Mouse (Mus musculus) midbrain, embryonic 13.5 days (tissue): ENCODE measurements at regions not wholly inside any gene's neighbourhood (a gene's known extent, or its start where the extent isn't known, plus 50 kb on each side); places are given as distances from the start of the nearest gene placed in this dataset.
A peak's percentile ranks its signal among the peaks of the same experiment; 100 is the strongest.

Experiments used
- ATAC-seq: fragments of 200-750 bp; cut with Nextera tagmentation; 2 replicates; pipeline ENCODE4 v1.8.0; 2017; ENCODE audit warnings: mild to moderate bottlenecking, moderate TSS enrichment, moderate library complexity
- H3K27ac ChIP-seq: fragments of 300-500 bp; sonication (generic); 2 replicates; pipeline ENCODE4 v1.5.1; 2015; ENCODE audit warnings: inconsistent platforms, mild to moderate bottlenecking, moderate library complexity
- H3K27me3 ChIP-seq: fragments of 300-500 bp; sonication (generic); 2 replicates; pipeline ENCODE4 v1.6.1; 2015; ENCODE audit warnings: mild to moderate bottlenecking, inconsistent platforms
- H3K36me3 ChIP-seq: fragments of 300-500 bp; sonication (generic); 2 replicates; pipeline ENCODE4 v1.6.1; 2015; ENCODE audit warnings: mild to moderate bottlenecking, inconsistent platforms
- H3K4me1 ChIP-seq: fragments of 300-500 bp; sonication (generic); replicated peaks from 2 replicates; pipeline ENCODE4 v1.6.1; 2015; ENCODE audit warnings: inconsistent platforms
- H3K4me2 ChIP-seq: fragments of 300-500 bp; sonication (generic); replicated peaks from 2 replicates; pipeline ENCODE4 v1.6.1; 2015; ENCODE audit warnings: moderate library complexity, mild to moderate bottlenecking, inconsistent platforms
- H3K4me3 ChIP-seq: fragments of 300-500 bp; sonication (generic); replicated peaks from 2 replicates; pipeline ENCODE4 v1.5.1; 2015; ENCODE audit warnings: mild to moderate bottlenecking, inconsistent platforms
- H3K9ac ChIP-seq: fragments of 300-500 bp; sonication (generic); replicated peaks from 2 replicates; pipeline ENCODE4 v1.6.1; 2015; ENCODE audit warnings: mild to moderate bottlenecking, inconsistent platforms
- H3K9me3 ChIP-seq: fragments of 300-500 bp; sonication (generic); 2 replicates; pipeline ENCODE4 v1.6.1; 2016; ENCODE audit warnings: mild to moderate bottlenecking, inconsistent platforms
- WGBS: fragments of 180-500 bp; shearing (Covaris S2); methylation state at CpG from one replicate; pipeline ENCODE4 v1.1.7; 2015; 5-methylcytosine and 5-hydroxymethylcytosine counted together

DNA sequence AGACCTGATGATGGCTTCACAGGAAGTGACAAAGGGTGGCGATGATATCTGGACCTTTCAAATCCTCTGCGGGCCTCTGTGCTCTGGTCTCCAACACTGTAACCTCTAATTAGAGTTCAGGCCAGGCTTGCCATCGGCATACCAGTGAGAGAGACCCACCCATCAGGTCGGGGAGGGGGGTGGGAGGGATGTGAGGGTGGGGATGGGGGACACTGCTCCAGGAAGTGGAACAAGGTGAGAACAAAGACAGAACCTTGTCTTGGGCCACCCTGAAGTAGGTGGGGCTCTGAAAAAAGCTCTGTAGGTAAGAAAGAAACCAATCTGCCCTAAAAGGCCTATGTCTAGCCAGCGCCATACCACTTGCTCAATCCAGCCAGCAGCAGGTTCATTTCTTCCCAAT lies 243.0 kb upstream of the Tle3 start:
- 86% methylated on average over 5 of the region's 5 CpGs for WGBS
- peaks cover 7% of the 10 kb centered on the region; the same call in 1 of the 2 replicates for H3K27me3 ChIP-seq
- peaks cover 9% of the 10 kb centered on the region; the same call in 1 of the 2 replicates for H3K4me1 ChIP-seq
- no peaks in the 10 kb centered on the region for H3K9me3 ChIP-seq
- no peak overlapping the region for H3K27ac ChIP-seq
- no peak overlapping the region for H3K4me3 ChIP-seq
- H3K9ac ChIP-seq, result no peak overlapping the region
- no peak overlapping the region for H3K4me2 ChIP-seq
- ATAC-seq, result no peak
- no peaks in the 10 kb centered on the region for H3K36me3 ChIP-seq

GRCm38 (mm10) chr9:61130877-61131276 lies 241.3 kb upstream of the Tle3 start:
- H3K27ac ChIP-seq, result peak overlapping the region; percentile 30; the same call in 1 of the 2 replicates
- peaks cover 17% of the 10 kb centered on the region for H3K4me1 ChIP-seq
- H3K9ac ChIP-seq, result no peak overlapping the region
- H3K4me2 ChIP-seq, result no peak overlapping the region
- no peaks in the 10 kb centered on the region for H3K36me3 ChIP-seq
- 86% methylated on average over 4 of the region's 4 CpGs for WGBS
- no peak for ATAC-seq
- no peak overlapping the region for H3K4me3 ChIP-seq
- H3K9me3 ChIP-seq, result no peaks in the 10 kb centered on the region
- H3K27me3 ChIP-seq, result peaks cover 2% of the 10 kb centered on the region; the same call in 1 of the 2 replicates

DNA sequence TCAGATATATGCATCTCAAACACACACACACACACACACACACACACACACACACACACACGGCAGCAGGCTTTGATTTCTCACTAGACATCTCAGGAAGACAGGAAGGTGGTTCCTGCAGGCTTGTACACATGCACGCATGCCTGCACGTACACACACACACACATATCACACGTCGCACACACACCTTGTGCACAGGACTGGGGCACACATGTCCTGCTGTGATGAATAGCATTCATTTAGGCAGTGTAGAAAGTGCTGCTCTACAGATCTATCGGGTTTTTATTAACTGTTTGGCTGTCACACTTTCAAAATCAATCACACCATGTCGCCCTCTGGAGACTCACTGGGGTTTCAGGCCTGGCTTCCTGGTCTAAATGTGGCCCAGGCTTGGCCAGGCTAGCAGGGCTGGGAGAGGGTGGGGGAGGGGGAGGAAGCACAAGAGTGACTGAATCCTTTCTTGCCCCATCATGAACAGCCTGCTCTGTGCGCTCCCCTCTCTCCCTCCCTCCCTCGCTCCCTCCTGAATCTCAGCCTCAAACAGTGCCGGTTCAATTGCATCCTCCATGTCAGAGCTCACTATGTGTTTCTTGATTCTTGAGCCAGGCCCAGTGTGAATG lies 236.8 kb upstream of the Tle3 start:
- Histone ChIP-seq H3K4me1 (peaks cover 20% of the 10 kb centered on the region), H3K4me2 (no peak overlapping the region), H3K36me3 (no peaks in the 10 kb centered on the region), H3K4me3 (no peak overlapping the region), H3K9me3 (no peaks in the 10 kb centered on the region), H3K9ac (no peak overlapping the region), H3K27me3 (peaks cover 2% of the 10 kb centered on the region; the same call in 1 of the 2 replicates), H3K27ac (no peak overlapping the region)
- 50% methylated on average over 10 of the region's 10 CpGs for WGBS
- ATAC-seq, result peak; percentile 69; the same call in 1 of the 2 replicates

- no peak overlapping the region for H3K27ac ChIP-seq
- 0 out of 2 replicates have a peak, but pooled peaks have one; percentile 17 for ATAC-seq
- WGBS, result 65% methylated on average over 3 of the region's 3 CpGs
These were observed 236.2 kb upstream of the Tle3 start for GRCm38 (mm10) chr9:61135917-61136316.

GRCm38 (mm10) chr9:61138741-61139368 lies 233.3 kb upstream of the Tle3 start:
- H3K27me3 ChIP-seq, result peaks cover 3% of the 10 kb centered on the region; the same call in 1 of the 2 replicates
- peaks cover 18% of the 10 kb centered on the region for H3K4me1 ChIP-seq
- no peaks in the 10 kb centered on the region for H3K36me3 ChIP-seq
- no peaks in the 10 kb centered on the region for H3K9me3 ChIP-seq
- no peak for ATAC-seq
- no peak overlapping the region for H3K27ac ChIP-seq
- WGBS, result 86% methylated on average over 11 of the region's 11 CpGs
- no peak overlapping the region for H3K9ac ChIP-seq
- H3K4me3 ChIP-seq, result no peak overlapping the region
- H3K4me2 ChIP-seq, result no peak overlapping the region

More at GRCm38 (mm10) chr9:61135917-61136316, 236.2 kb upstream of the Tle3 start:
- Histone ChIP-seq H3K36me3 (no peaks in the 10 kb centered on the region), H3K4me1 (peaks cover 17% of the 10 kb centered on the region), H3K4me3 (no peak overlapping the region), H3K9me3 (no peaks in the 10 kb centered on the region), H3K4me2 (no peak overlapping the region), H3K27me3 (no peaks in the 10 kb centered on the region; the same call in 1 of the 2 replicates), H3K9ac (no peak overlapping the region)

DNA sequence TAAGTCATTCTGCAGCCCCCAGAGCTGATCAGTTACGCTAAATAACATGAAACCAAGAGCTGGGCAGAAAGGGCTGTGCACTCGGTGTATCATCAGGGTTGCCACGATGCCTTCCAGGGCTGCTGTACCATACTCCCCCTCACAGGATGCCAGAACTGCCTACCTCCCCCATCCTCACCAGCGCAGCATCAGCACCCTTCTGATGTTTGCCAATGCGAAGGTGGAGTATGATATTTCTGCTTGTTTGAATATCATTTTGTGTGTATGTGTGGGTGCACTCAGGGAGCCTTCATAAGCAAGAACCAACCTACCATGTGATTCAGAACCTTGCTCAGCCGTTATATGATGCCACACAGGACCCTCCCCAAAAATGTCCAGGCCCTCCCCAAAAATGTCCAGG lies 229.1 kb upstream of the Tle3 start:
- H3K4me1 ChIP-seq, result 0 out of 2 replicates have a peak, but pooled peaks cover 6% of the 10 kb centered on the region
- no peaks in the 10 kb centered on the region for H3K36me3 ChIP-seq
- no peaks in the 10 kb centered on the region for H3K9me3 ChIP-seq
- no peak for ATAC-seq
- H3K27me3 ChIP-seq, result peaks cover 10% of the 10 kb centered on the region; the same call in 1 of the 2 replicates
- 89% methylated on average over 6 of the region's 6 CpGs for WGBS
- H3K27ac ChIP-seq, result no peak overlapping the region
- H3K4me3 ChIP-seq, result no peak overlapping the region
- H3K4me2 ChIP-seq, result no peak overlapping the region
- H3K9ac ChIP-seq, result no peak overlapping the region

DNA sequence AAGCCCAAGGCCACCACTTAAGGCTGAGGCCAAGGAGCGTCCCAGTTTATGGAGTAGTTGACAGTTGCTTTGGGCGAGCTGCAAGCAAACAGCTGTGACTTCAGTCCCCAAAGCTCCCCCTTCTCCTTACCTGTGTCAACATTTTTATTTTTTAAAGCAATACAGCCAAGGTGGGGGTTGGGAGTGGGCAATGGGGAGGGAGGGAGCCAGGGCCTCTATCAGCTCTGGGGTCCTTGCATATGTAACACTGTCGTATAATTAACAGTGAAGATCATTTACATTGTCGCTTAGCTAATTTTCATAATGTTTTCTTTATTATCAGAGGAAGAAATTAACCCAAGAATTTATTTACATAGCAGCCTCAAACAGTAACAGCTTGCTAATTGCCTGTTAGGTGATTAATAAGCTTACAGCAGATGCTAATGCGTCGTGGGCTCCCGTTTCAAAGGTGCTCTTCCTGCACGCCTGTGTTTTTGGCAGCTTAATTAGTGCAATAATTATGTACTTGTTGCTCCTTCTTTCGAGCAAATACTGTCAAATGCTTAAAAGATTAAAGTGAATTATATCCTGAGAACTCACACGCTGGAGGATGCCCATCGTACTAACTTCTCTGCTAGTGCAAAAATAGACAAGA lies 227.4 kb upstream of the Tle3 start:
- H3K27me3 ChIP-seq, result peaks cover 11% of the 10 kb centered on the region
- no peaks in the 10 kb centered on the region for H3K9me3 ChIP-seq
- WGBS, result 73% methylated on average over 11 of the region's 11 CpGs
- no peak for ATAC-seq
- H3K27ac ChIP-seq, result no peak overlapping the region
- 0 out of 2 replicates have a peak, but pooled peaks cover 6% of the 10 kb centered on the region for H3K4me1 ChIP-seq
- H3K36me3 ChIP-seq, result no peaks in the 10 kb centered on the region
- no peak overlapping the region for H3K4me2 ChIP-seq
- no peak overlapping the region for H3K9ac ChIP-seq
- no peak overlapping the region for H3K4me3 ChIP-seq

DNA sequence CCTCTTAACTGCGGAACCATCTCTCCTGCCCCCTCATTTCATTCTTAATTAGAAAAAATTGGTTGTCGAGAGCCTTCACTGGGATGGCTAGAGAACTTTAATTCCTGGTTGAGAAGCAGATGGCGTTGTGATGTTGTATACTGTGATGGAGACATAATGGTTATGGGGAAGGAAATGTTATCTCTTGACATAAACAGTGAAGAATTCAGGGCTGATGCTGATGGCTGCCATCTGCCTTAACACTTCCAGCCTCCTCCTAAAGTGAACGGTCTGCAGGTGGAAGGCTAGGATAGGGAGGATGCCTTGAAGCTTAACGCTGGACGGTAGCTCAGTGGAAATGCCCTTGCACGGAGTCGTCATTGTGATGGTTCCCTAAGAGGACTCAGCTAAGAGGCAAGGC lies 226.4 kb upstream of the Tle3 start:
- Histone ChIP-seq H3K4me3 (no peak overlapping the region), H3K9ac (no peak overlapping the region), H3K4me2 (no peak overlapping the region), H3K9me3 (no peaks in the 10 kb centered on the region), H3K36me3 (no peaks in the 10 kb centered on the region), H3K27me3 (peaks cover 14% of the 10 kb centered on the region), H3K27ac (no peak overlapping the region), H3K4me1 (0 out of 2 replicates have a peak, but pooled peaks cover 6% of the 10 kb centered on the region)
- ATAC-seq, result no peak
- WGBS, result 88% methylated on average over 8 of the region's 8 CpGs

GRCm38 (mm10) chr9:61151201-61151600 lies 221.0 kb upstream of the Tle3 start:
- Histone ChIP-seq H3K4me3 (no peak overlapping the region), H3K4me2 (no peak overlapping the region), H3K27ac (no peak overlapping the region), H3K9me3 (no peaks in the 10 kb centered on the region), H3K4me1 (peaks cover 23% of the 10 kb centered on the region), H3K9ac (no peak overlapping the region), H3K36me3 (no peaks in the 10 kb centered on the region), H3K27me3 (peaks cover 18% of the 10 kb centered on the region; the same call in 1 of the 2 replicates)
- ATAC-seq, result no peak
- WGBS, result 84% methylated on average over 4 of the region's 4 CpGs

- 56% methylated on average over 12 of the region's 12 CpGs for WGBS
- no peak for ATAC-seq
These were observed 220.2 kb upstream of the Tle3 start for GRCm38 (mm10) chr9:61151901-61152337.

GRCm38 (mm10) chr9:61154721-61155120 lies 217.4 kb upstream of the Tle3 start:
- Histone ChIP-seq H3K4me2 (no peak overlapping the region), H3K36me3 (no peaks in the 10 kb centered on the region), H3K4me3 (no peak overlapping the region), H3K27me3 (peaks cover 17% of the 10 kb centered on the region), H3K4me1 (peaks cover 34% of the 10 kb centered on the region), H3K9ac (no peak overlapping the region), H3K27ac (no peak overlapping the region), H3K9me3 (no peaks in the 10 kb centered on the region)
- WGBS, result 14% methylated on average over 6 of the region's 6 CpGs
- no peak for ATAC-seq

More at GRCm38 (mm10) chr9:61151901-61152337, 220.2 kb upstream of the Tle3 start:
- no peaks in the 10 kb centered on the region for H3K36me3 ChIP-seq
- H3K9me3 ChIP-seq, result no peaks in the 10 kb centered on the region
- peaks cover 23% of the 10 kb centered on the region for H3K4me1 ChIP-seq
- no peak overlapping the region for H3K4me3 ChIP-seq
- no peak overlapping the region for H3K27ac ChIP-seq
- peaks cover 16% of the 10 kb centered on the region; the same call in 1 of the 2 replicates for H3K27me3 ChIP-seq
- H3K4me2 ChIP-seq, result no peak overlapping the region
- H3K9ac ChIP-seq, result no peak overlapping the region

- no peak overlapping the region for H3K9ac ChIP-seq
- H3K27ac ChIP-seq, result no peak overlapping the region
- no peak for ATAC-seq
- WGBS, result 48% methylated on average over 14 of the region's 14 CpGs
- H3K4me3 ChIP-seq, result no peak overlapping the region
- H3K27me3 ChIP-seq, result peaks cover 14% of the 10 kb centered on the region; the same call in 1 of the 2 replicates
- H3K4me1 ChIP-seq, result peaks cover 34% of the 10 kb centered on the region
- no peak overlapping the region for H3K4me2 ChIP-seq
- no peaks in the 10 kb centered on the region for H3K36me3 ChIP-seq
- H3K9me3 ChIP-seq, result no peaks in the 10 kb centered on the region
These were observed 216.3 kb upstream of the Tle3 start for GRCm38 (mm10) chr9:61155851-61156250.
